Comparison of ENCODE assay signal across 23 mouse cellular contexts in the genomic region with DNA sequence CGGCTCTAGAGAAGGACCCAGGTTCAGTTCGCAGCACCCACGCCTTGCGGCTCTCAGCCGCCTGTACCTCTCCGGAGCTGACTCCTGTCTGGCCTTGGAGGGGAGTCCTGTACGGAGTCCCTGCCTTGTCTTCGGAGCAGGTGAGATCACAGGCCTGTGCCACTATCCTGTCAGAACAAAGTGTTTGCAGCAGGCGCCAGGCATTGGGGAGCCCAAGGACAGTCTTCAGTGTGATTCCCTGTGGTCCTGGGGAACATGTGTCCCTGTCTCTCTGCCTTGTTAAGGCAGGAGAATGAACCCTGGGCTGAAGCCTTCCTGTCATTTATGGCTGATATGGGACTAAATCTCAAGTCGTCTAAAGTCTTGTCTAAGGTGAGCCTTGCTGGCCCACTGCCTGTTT.
DNase-seq lines count a peak whose midpoint lies in the region; ATAC-seq and TF ChIP-seq lines count a peak whose summit lies in the region.
"Had no signal": no experiment of that assay in that cellular context is flagged by ENCODE, and none has a peak within 500 bp of the region (broad histone marks: within the 10 kb centered on the region; RNA-seq: fewer than 3 reads in every experiment).

No protein-coding gene starts in this region.

- peak; percentile 50 for DNase-seq in cerebellum, adult 9-11 months
- DNase-seq in limb, embryonic 10.5 days (ENCODE audit: low spot score), result no peak
- DNase-seq in heart, adult 18-20 months, result no peak
- DNase-seq: adrenal gland, adult 2 months; adrenal gland, postnatal 25 days; embryo, embryonic 11 days; gastrocnemius, postnatal 10 days; heart, adult 2 months; heart, postnatal 14 days; kidney, adult 2 months had no signal

- no peaks in the 10 kb centered on the region for H3K27me3 ChIP-seq in forebrain, embryonic 16.5 days (replicated peaks; ENCODE audit: control insufficient read depth, insufficient read depth, low read length)
- peaks cover 4% of the 10 kb centered on the region; the same call in 1 of the 2 replicates for H3K27me3 ChIP-seq in forebrain, embryonic 12.5 days
- H3K27me3 ChIP-seq in ES-Bruce4 (ENCODE audit: control insufficient read depth, insufficient read depth, low read length, poor library complexity, severe bottlenecking), result no peaks in the 10 kb centered on the region
- 0 out of 2 replicates have a peak, but pooled peaks cover 8% of the 10 kb centered on the region for H3K27me3 ChIP-seq in limb, embryonic 10.5 days (ENCODE audit: low read depth, poor library complexity, severe bottlenecking)
- H3K27me3 ChIP-seq: embryonic facial prominence, embryonic 15.5 days; intestine, embryonic 15.5 days had no signal

- H3K4me2 ChIP-seq in forebrain, embryonic 16.5 days (ENCODE audit: low read length), result no peak overlapping the region
- H3K4me2 ChIP-seq in forebrain, embryonic 12.5 days, result no peak overlapping the region
- H3K4me2 ChIP-seq: embryonic facial prominence, embryonic 15.5 days; heart, embryonic 11.5 days; heart, embryonic 15.5 days; hindbrain, embryonic 14.5 days; intestine, embryonic 15.5 days; kidney, embryonic 15.5 days had no signal

- H3K9ac ChIP-seq in forebrain, embryonic 16.5 days (replicated peaks; ENCODE audit: low read depth, low read length), result no peak overlapping the region
- H3K9ac ChIP-seq in forebrain, embryonic 12.5 days, result no peak overlapping the region
- H3K9ac ChIP-seq in ES-Bruce4 (ENCODE audit: low read depth, poor library complexity, severe bottlenecking), result 0 out of 2 replicates have a peak overlapping the region, but pooled peaks have one; percentile 0
- H3K9ac ChIP-seq: embryonic facial prominence, embryonic 15.5 days; heart, embryonic 15.5 days; hindbrain, embryonic 14.5 days; intestine, embryonic 15.5 days; kidney, embryonic 15.5 days had no signal

- H3K36me3 ChIP-seq in forebrain, embryonic 16.5 days (ENCODE audit: control insufficient read depth, insufficient read depth), result no peaks in the 10 kb centered on the region
- no peaks in the 10 kb centered on the region for H3K36me3 ChIP-seq in forebrain, embryonic 12.5 days (replicated peaks)
- no peaks in the 10 kb centered on the region for H3K36me3 ChIP-seq in ES-Bruce4 (ENCODE audit: control insufficient read depth, insufficient read depth, low read length, poor library complexity, severe bottlenecking)
- H3K36me3 ChIP-seq in limb, embryonic 10.5 days, result no peaks in the 10 kb centered on the region
- H3K36me3 ChIP-seq: embryonic facial prominence, embryonic 15.5 days; forebrain, embryonic 10.5 days; heart, embryonic 15.5 days; intestine, embryonic 15.5 days; kidney, embryonic 15.5 days had no signal

- peak overlapping the region; percentile 78 for H3K27ac ChIP-seq in forebrain, embryonic 16.5 days (ENCODE audit: low read length)
- H3K27ac ChIP-seq in forebrain, embryonic 12.5 days, result no peak overlapping the region
- no peak overlapping the region for H3K27ac ChIP-seq in ES-Bruce4 (ENCODE audit: insufficient read depth, low read length)
- 0 out of 2 replicates have a peak overlapping the region, but pooled peaks have one; percentile 3 for H3K27ac ChIP-seq in limb, embryonic 10.5 days
- H3K27ac ChIP-seq: embryonic facial prominence, embryonic 15.5 days; forebrain, embryonic 10.5 days; heart, adult 2 months; heart, embryonic 15.5 days; hindbrain, embryonic 14.5 days; intestine, embryonic 15.5 days; kidney, embryonic 15.5 days had no signal

- TF ChIP-seq CTCF in ES-Bruce4 (IDR thresholded peaks at IDR 0.05; ENCODE audit: low read depth, low read length), result no peak

- peaks cover 12% of the 10 kb centered on the region for H3K4me1 ChIP-seq in forebrain, embryonic 16.5 days (replicated peaks; ENCODE audit: control insufficient read depth, insufficient read depth, low read length)
- 0 out of 2 replicates have a peak, but pooled peaks cover 2% of the 10 kb centered on the region for H3K4me1 ChIP-seq in forebrain, embryonic 12.5 days
- H3K4me1 ChIP-seq in ES-Bruce4 (ENCODE audit: control insufficient read depth, insufficient read depth, low read length), result no peaks in the 10 kb centered on the region
- H3K4me1 ChIP-seq in limb, embryonic 10.5 days, result no peaks in the 10 kb centered on the region
- H3K4me1 ChIP-seq: heart, embryonic 15.5 days; intestine, embryonic 15.5 days; kidney, embryonic 15.5 days had no signal

- no peaks in the 10 kb centered on the region for H3K9me3 ChIP-seq in forebrain, embryonic 16.5 days (ENCODE audit: control insufficient read depth, low read length)
- no peaks in the 10 kb centered on the region for H3K9me3 ChIP-seq in forebrain, embryonic 12.5 days
- H3K9me3 ChIP-seq in ES-Bruce4 (replicated peaks; ENCODE audit: control insufficient read depth, insufficient read depth, low read length, poor library complexity, severe bottlenecking), result no peaks in the 10 kb centered on the region
- no peaks in the 10 kb centered on the region for H3K9me3 ChIP-seq in limb, embryonic 10.5 days (replicated peaks)
- H3K9me3 ChIP-seq: embryonic facial prominence, embryonic 15.5 days; forebrain, embryonic 10.5 days; heart, embryonic 15.5 days; intestine, embryonic 15.5 days; kidney, embryonic 15.5 days had no signal

- no peak for TF ChIP-seq EP300 in ES-Bruce4 (IDR thresholded peaks at IDR 0.05; ENCODE audit: insufficient read depth, low read depth, low read length)

- ATAC-seq in cerebellum, adult (ENCODE audit: insufficient number of reproducible peaks, low FRiP score, low TSS enrichment), result no peak
- ATAC-seq in forebrain, embryonic 16.5 days, result no peak
- ATAC-seq in forebrain, embryonic 12.5 days (ENCODE audit: low FRiP score), result no peak
- ATAC-seq: intestine, embryonic 15.5 days; Patski had no signal

- no peak overlapping the region for H3K4me3 ChIP-seq in forebrain, embryonic 16.5 days (replicated peaks; ENCODE audit: low read length)
- H3K4me3 ChIP-seq in forebrain, embryonic 12.5 days (replicated peaks), result no peak overlapping the region
- no peak overlapping the region for H3K4me3 ChIP-seq in ES-Bruce4 (ENCODE audit: low read depth, low read length)
- H3K4me3 ChIP-seq in limb, embryonic 10.5 days, result no peak overlapping the region
- H3K4me3 ChIP-seq: embryonic facial prominence, embryonic 15.5 days; erythroblast, embryonic 14.5 days; forebrain, embryonic 10.5 days; heart, adult 2 months; heart, embryonic 15.5 days; intestine, embryonic 15.5 days; kidney, embryonic 15.5 days had no signal

- no peak for TF ChIP-seq POLR2A in ES-Bruce4 (IDR thresholded peaks at IDR 0.05; ENCODE audit: insufficient read depth, low read length)

- 92% methylated on average over 10 of the region's 10 CpGs for WGBS in forebrain, embryonic 16.5 days
- WGBS in forebrain, embryonic 12.5 days, result 91% methylated on average over 10 of the region's 10 CpGs
- 91% methylated on average over 10 of the region's 10 CpGs for WGBS in limb, embryonic 10.5 days

Comparison
In these comparisons a context has a peak if more than half of its experiments do, and no peak if none do; other contexts are left out.
1. H3K27ac ChIP-seq: peak in forebrain, embryonic 16.5 days (single experiment) and limb, embryonic 10.5 days (single experiment); none in forebrain, embryonic 12.5 days (single experiment) and ES-Bruce4 (single experiment).